Mouse (Mus musculus) layer of hippocampus, postnatal 10 days (tissue): ENCODE results near the gene Bcas2. TPM values are rescaled to one million over a fixed set of nuclear protein-coding genes. Genes with fewer than 3 reads are reported as not detected.
"Not testable (repeated sequence)": the region's sequence is repeated elsewhere in the genome, so short reads cannot be mapped to it uniquely, and the experiment has no call there.

ENCODE experiments used
- DNase-seq, 2 experiments: peaks; one replicate each; pipeline ENCODE4 v3.0.0; 2021; ENCODE audit warnings: low spot score in 2 of 2
- total RNA-seq, 2 experiments: library from RNA; stranded (reverse); gene quantifications; 2 replicates each; pipeline ENCODE4 v1.2.3; 2021

Bcas2 gene
- total RNA-seq, 2 experiments from 2014 or later: 75.0 to 79.2 TPM

DNA sequence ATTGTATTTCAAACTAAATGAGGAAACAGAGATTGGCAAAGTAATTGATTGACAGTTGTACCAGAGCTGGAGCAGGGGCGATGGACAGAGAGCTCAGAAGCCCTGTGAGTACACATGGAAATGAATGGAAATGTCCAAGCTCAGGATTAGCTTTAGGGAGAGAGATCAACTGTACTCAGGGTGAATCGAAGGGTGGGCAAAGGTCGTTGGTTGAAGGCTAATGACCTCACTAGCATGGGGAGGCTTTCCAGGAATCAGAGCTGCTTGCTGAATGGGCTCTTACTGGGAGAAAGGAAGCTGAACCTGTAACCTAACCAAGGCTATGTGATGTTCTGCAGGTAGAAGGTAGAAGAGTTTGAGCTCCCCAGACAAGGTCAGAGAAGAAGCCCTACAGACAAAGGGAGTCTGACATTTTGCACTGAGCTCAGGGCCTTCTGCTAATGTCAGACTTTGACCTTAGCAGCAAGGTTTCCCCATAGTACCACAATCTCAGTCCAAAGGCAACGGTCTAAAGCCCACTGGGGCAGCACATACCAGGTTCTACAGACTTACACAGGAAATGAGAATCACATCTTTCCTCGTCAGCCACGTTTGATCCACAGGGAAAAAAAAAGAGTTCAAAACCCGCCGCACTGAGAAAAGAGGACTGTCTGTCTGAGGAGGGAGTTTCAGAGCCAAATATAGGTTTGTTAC lies 43.3 kb downstream of the Bcas2 start:
- no peak for DNase-seq

DNA sequence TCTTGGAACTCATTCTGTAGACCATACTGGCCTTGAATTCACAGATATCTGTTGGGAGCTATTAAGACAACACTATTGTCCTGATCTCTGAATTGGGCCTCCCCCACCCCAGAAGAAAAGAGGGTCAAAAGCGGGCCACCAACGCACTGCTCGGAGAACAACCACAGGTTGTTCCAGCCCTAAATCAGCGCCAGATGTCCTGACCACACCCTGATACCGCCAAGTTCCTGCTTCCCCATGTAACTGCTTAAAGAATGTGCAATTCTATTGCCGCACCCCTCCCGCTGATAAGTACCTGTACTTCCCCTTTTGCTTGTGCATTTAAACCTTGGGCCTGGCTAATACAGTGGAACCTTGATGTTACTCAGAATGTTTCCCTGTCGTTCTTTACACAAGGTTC lies 43.9 kb downstream of the Bcas2 start:
- not testable (repeated sequence) for DNase-seq

DNA sequence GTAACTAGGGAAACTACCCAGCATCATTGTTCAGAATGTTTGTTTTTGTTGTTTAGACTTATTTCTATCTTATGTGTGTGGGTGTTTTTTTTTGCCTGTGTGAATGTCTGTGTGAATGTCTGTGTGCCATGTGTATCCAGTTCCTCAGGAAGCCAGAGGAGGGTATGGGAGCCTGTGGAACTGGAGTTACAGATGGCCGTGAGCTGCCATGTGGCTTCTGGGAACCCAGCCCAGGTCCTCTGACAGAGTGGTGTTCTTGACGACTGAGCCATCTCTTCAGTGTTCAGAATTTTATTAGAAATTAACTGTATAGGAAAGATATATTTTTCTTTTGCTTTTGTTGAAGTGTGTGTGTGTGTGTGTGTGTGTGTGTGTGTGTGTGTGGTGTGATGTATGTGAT lies 50.0 kb downstream of the Bcas2 start:
- peak; percentile 47 to 70 for DNase-seq

DNA sequence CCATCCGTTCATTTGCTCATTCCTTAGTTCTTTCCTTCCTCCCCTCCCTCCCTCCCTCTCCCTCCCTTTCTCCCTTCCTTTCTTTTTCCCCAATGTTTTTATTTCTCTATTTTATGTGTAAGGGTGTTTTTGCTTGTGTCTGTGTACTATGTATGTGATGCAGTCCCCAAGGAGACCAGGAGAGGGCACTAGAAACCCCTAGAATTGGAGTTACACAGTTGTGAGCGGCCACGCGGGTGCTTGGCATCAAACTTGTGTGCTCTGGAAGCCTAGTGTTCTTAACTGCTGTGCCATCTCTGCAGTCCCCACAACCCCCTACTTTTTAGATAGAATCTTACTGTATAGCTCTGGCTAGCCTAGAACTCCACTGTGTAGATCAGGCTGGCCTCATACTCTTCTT lies 52.3 kb downstream of the Bcas2 start:
- peak; percentile 13 to 17 for DNase-seq

DNA sequence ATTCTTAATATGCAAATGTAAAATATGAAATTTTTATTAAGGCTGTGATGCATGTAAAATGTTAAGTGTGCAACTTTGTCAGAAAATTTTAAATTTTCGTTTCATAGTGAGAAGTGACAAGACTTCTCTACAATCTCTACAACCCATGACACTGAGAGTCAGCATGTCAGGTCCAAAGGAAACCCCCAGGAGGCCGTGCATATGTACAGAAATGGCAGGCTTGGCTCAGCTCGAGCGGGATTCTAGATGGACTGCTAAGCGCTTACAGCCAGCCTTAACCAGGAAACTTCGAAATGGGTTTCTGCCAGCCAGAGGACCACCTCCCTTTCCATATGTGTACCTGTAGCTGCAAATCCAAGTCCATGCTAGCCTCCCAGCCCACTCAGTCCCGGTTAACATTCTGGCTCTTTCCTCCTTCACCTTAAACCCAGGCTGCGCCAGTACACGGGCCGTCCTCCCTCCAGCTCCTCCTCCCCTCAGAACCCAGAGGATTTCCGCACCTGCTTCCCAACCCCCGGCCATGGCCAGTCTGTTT lies 52.8 kb downstream of the Bcas2 start:
- no peak for DNase-seq

DNA sequence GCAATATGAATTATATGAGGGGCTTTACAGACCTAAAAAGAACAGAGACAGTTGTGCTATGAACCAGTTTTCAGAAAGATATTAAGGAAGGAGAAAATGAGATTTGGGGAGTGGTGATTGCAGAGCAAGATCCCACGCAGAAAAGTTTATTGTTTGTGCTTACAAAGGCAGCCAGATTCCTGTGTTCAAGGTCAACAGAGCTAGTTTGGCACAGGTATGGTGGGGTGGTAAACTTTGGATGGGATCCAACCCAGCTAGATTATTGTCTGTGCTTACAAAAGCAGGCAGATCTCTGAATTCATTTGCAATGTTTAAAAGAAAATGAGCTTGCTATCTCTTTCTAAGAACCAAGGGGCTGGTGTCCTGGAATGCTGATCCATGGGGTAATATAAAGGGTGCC lies 56.3 kb downstream of the Bcas2 start:
- DNase-seq: no peak

Other genes with a start within 250 kb of the Bcas2 start
- gene Sycp1, start 235.6 kb upstream of the Bcas2 start, total RNA-seq: not detected
- not detected for gene Nr1h5, start 207.5 kb upstream of the Bcas2 start, total RNA-seq
- gene Sike1, start 175.9 kb upstream of the Bcas2 start, total RNA-seq: 100 to 1,000 TPM in 1 of 2 experiments, 10 to 100 TPM in 1; 90.6 to 101 TPM
- 100 to 1,000 TPM; 283 to 289 TPM for gene Csde1, start 151.2 kb upstream of the Bcas2 start, total RNA-seq
- 100 to 1,000 TPM; 122 to 163 TPM for gene Nras, start 113.4 kb upstream of the Bcas2 start, total RNA-seq
- not detected for gene Ampd1, start 97.6 kb upstream of the Bcas2 start, total RNA-seq
- gene Dennd2c, start 69.1 kb upstream of the Bcas2 start, total RNA-seq: 1 to 10 TPM in 1 of 2 experiments, under 1 TPM in 1; 0.89 to 1.3 TPM
- 10 to 100 TPM; 54.4 to 56.4 TPM for gene Trim33, start 107.6 kb downstream of the Bcas2 start, total RNA-seq